Mouse (Mus musculus) naive thymus-derived CD4-positive, alpha-beta T cell, adult 5 months (primary cell): Measurements from ENCODE around the gene Piezo1. TPM values are rescaled to one million over a fixed set of nuclear protein-coding genes. Genes with fewer than 3 reads are reported as not detected.

ENCODE experiments used
- polyA plus RNA-seq: library from polyadenylated mRNA; unstranded; fragments of 100-300 nt; shearing (Covaris generic); gene quantifications from one replicate; pipeline ENCODE4 v1.2.1, GENCODE M21; 2017

The Piezo1 gene
- polyA plus RNA-seq = 24.9 TPM

DNA sequence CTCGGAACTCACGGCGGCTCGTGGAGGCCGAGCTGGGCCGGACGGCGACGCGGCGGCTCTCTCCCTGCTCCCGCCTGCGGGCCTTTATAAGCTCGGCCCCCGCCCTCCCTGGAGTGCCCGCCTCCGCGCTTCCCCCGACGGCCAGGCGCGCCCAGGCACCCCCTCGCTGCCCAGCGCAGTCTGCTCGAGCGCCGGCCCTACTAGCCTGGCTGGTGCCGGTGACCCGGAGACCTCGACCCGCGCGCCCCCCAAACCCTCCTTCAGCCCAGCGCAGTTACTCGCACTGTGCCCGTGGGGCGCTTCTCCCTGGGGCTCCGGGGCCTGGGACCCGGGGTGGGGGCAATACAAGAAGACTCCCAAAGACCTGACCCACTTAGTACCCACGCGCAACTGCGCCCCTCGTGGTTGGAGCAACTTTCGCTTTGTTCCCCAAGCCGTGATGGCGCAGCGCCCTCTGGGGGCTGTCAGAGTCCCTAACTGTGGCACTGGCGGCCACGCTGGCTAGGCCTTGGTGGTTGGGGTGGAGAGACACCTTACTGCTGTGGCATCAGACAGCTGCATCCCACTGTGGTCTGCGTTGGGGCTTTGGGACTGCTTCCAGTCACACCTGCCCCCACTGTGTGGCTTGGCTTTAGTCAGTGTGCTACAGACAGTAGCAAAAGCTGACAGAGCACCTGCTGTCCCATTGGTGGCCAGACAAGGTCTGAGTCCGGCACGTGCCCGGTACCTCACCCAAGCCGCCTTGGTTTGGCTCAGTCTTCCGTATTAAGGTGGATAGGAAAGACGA is at the start of gene Piezo1:
Gene Piezo1, minus strand, starts transcription at position 65 of the 787 bp plus-strand sequence.

DNA sequence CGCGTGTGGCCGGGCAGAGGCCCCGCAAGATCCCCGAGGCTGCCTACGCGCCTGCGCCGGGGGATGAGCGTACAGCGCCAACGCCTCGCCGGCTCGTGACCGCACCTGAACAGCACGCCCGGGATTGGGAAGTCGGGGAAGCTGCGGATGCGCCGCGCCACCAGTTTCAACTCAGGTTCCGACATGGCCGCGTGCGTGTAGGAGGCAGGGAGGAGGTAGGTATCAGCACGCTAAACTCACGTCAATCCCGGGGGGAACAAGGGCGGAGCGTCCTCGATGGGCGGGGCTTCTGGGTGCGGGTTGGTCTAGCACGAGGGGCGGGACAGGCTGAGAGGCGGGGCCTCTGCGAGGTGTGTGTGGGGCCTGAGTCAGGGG is 25.5 kb upstream of the Piezo1 start, which contains the start of gene Aprt:
Gene Aprt, minus strand, starts transcription at position 262 of the 375 bp plus-strand sequence.

DNA sequence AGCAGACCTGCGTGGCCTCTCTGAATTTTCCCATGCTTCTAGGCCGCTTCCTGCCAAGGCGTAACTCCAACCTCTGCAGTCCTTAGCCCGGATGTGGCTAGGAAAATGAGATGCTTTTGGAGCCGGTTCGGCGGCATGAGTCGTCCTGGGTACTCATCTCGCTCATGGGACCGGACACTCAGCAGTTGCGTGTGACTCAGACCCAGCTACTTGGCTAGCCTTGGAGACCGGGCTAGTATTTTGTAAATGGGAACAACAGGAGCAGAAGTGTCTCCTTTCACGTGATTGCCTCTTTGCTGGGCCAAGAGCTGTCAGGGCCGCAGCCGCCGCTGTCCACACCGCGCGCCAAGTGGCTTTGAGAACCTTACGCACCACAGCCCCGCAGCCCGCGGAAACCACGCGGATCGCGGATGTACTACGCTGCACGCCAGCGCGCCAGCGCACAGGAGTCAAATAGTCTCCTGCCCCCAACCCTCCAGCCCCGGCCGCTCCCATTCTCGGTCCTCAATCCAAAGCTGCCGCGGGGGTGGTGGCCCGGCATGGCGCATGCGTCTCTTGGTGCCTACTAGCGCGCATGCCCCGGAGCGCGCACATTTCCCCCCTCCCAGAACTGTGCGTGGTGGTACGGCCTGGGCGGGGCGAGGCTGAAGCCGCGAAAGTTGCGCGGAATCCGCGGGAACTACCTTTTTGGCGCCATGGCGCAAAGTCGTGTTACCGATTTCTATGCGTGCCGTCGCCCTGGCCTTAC is 16.4 kb upstream of the Piezo1 start, which contains the start of gene Cdt1:
Gene Cdt1, plus strand, starts transcription at position 655 of the 748 bp plus-strand sequence.

DNA sequence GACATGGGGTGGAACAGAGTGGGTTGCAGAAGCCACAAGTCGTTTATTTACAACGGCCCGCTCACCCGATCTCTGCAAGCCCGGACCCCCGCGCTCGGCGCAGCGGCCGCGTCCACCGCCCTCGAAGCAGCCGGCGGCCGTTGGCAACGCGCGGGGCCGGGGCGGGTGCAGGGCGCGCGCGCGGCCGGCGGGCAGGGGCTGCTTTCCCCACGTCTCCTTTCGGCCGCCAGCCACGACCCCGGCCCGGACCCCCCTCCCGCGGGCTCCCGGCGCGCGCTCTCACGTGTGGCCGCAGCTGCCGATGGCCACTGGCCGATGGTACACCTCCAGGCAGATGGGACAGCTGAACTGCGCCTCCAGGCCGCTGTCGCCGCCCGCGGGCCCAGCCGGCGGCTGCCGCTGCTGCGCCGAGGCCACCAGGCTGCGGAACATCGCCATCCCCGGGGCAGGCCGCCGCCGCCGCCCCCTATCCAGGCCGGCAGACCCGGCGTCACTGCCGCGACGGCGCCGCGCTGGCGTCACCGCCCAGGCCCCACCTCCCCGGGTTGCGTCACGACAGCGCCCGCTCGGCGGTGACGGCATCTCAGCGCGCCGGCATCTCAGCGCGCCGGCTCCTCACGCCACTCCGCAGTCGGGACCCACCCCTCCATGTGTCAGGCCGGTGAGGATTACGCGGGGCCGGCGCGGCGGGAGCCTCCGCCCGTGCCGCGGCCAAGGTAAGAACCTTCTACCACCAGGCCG is 75.4 kb downstream of the Piezo1 start, which contains the start of the genes Rnf166 and Ctu2:
Gene Rnf166, minus strand, starts transcription at position 485 of the 741 bp plus-strand sequence.
Gene Ctu2, plus strand, starts transcription at position 564 of the 741 bp plus-strand sequence.

DNA sequence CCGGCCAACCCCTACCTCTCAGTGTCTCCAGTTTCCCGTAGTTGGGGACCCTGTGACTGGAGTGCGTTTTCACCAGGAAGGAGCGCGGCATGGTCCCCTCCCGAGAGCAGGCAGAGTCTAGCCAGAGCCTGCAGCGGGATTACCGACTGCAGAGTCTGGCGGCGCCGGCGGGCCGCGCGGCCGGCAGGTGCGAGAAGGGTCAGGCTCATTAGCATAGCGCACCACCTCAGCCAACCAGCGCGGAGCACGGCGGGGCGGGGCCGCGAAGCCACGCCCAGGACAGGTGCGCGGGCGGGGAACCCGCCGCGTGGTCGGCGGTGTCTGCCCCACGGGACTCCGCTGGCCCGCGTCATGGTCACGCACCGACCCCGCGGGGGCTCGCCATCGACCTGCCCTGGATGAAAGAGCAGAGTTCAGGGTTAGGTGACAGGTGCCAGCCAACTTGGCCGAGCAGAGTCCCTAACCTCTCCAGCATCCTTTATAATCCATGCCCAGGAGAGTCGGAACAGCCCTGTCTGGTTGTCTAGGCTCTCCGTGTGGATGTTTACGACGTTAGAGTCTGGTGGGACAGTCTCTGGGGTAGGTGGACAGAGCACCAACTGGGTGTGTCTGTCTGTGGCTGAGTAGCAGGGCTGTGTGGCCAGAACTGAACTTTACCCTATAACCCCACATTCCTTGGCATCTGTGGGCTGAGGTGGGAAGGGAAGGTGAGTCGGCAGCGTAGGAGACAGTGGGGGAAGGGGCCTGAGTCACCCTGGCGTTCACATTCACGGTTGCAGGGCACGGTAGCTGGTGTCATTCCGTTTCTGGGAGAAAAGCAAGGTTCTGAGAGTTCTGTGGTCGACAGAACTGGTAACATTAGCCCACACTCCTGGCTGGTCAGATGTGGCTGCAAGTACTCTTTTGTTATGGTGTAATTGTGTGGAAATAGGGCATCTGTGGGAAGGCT is 90.3 kb downstream of the Piezo1 start, which contains the start of gene Snai3:
Gene Snai3, minus strand, starts transcription at position 210 of the 949 bp plus-strand sequence.

DNA sequence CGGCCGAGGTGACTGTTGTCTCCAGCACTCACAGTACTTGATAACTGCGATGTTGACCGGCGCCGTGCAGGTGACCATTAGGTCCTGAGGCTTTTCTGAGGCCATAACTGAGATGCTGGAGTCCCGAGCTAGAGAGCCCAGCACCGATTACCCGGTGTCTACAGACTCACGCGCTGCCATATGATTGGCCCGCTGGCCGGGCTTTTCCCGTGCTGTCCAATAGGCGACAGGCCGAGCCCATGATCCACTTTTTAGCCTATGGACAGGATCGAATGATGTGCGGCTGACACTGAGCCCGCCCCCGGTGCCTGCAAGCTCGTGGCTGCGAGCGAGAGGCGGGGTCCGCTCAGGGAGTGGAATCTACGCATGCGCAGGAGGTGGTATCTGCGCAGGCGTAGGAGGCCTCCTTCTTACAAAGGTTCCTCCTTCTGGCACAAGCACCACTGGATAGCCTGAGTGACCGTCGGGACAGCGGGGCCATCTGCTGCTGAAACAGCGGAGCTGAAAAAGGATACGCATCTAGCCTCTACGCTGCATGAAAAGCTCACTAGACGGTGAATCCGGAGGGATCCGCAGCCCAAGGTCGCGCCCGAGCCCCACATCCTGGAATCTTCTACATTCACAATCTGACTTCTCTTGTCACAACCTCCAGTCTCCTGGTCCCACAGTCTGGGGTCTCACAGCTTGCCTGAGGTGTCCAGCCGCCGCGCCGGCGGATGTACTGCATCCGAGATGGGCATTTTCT is 107.7 kb downstream of the Piezo1 start, which contains the start of gene Mvd:
Gene Mvd, minus strand, starts transcription at position 161 of the 745 bp plus-strand sequence.

DNA sequence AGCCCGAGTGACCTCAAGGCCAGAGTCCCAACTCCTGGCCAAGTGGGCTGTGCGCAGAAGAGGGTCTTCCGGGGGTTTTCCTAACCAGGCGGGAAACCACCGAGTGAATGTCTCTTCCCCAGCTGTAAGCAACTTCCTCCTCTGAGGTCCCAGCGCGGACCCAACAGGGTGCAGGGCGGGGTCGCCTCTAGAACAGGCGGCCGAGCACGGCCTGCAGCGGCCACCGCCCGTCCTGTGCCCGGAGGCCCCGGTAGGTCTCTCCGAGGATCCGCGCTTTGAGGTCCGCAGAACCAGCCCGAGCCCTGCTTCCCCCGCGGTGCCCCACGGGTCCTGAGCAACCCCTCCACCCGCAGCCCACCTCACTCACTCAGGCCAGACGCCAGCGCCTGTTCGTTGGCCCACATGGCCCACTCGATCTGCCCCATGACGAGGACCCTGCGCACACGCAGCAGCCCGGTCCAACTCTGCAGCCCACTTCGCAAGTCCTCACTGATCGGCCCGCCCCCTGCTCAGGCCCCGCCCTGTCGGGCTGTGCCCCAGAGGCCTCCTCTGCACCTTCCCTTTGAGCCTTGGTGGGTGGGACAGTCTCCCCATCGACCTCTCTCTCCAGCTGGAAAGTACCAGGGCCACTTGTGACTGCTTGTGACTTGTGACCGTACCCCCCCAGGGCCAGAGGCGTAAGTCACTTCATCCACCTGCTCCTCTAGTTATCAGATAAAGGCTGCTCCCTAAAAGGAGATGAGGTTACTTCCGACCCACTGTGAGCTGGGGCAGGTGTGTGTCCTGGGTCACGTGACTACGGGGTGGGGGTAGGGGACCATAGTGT is 118.5 kb downstream of the Piezo1 start, which contains the start of gene Cyba:
Gene Cyba, minus strand, starts transcription at position 488 of the 826 bp plus-strand sequence.

Other genes starting within 250 kb of the Piezo1 start
- gene Trhr2, start 190.6 kb downstream of the Piezo1 start, polyA plus RNA-seq = not detected
- 61.1 TPM for gene Zc3h18, start 174.7 kb downstream of the Piezo1 start, polyA plus RNA-seq
- not detected for gene Il17c, start 129.3 kb downstream of the Piezo1 start, polyA plus RNA-seq
- 326 TPM for gene Cyba, start 118.4 kb downstream of the Piezo1 start, polyA plus RNA-seq
- 10.9 TPM for gene Mvd, start 107.9 kb downstream of the Piezo1 start, polyA plus RNA-seq
- 2.1 TPM for gene Snai3, start 90.6 kb downstream of the Piezo1 start, polyA plus RNA-seq
- 159 TPM for gene Rnf166, start 75.3 kb downstream of the Piezo1 start, polyA plus RNA-seq
- gene Ctu2, start 75.2 kb downstream of the Piezo1 start, polyA plus RNA-seq = 64.6 TPM
- 84.7 TPM for gene Cdt1, start 16.7 kb upstream of the Piezo1 start, polyA plus RNA-seq
- gene Aprt, start 25.6 kb upstream of the Piezo1 start, polyA plus RNA-seq = 129 TPM
- 8.7 TPM for gene Galns, start 60.1 kb upstream of the Piezo1 start, polyA plus RNA-seq
- 34.3 TPM for gene Trappc2l, start 60.3 kb upstream of the Piezo1 start, polyA plus RNA-seq
- not detected for gene Pabpn1l, start 71.4 kb upstream of the Piezo1 start, polyA plus RNA-seq
- not detected for gene Cbfa2t3, start 147.8 kb upstream of the Piezo1 start, polyA plus RNA-seq
- 3.6 TPM for gene Acsf3, start 224.2 kb upstream of the Piezo1 start, polyA plus RNA-seq